Comparison of ENCODE assay signal across 16 mouse cellular contexts in genomic region chr3:156628594-156628993, GRCm38 (mm10).
"Had no signal": no experiment of that assay in that cellular context is flagged by ENCODE, and none has a peak within 500 bp of the region (broad histone marks: within the 10 kb centered on the region; RNA-seq: fewer than 3 reads in every experiment).

No protein-coding gene starts in this region.

- ATAC-seq: liver, embryonic 12.5 days had no signal

- H3K9ac ChIP-seq: limb, embryonic 15.5 days; liver, embryonic 12.5 days; lung, embryonic 14.5 days; neural tube, embryonic 12.5 days had no signal

- H3K4me2 ChIP-seq: limb, embryonic 15.5 days; liver, embryonic 12.5 days; lung, embryonic 14.5 days; neural tube, embryonic 12.5 days had no signal

- DNase-seq: kidney, adult 8-10 months; kidney, postnatal 25 days; layer of hippocampus, adult 9-11 months; layer of hippocampus, postnatal 36 days; lung, embryonic 14.5 days; lung, postnatal 10 days; lung, postnatal 4 days; right cerebral cortex, postnatal 4 days; spleen, adult 18-20 months; thymus, adult 18-20 months; thymus, postnatal 14 days had no signal

- H3K27me3 ChIP-seq: limb, embryonic 15.5 days; liver, embryonic 12.5 days; neural tube, embryonic 12.5 days had no signal

- H3K27ac ChIP-seq: limb, embryonic 15.5 days; liver, embryonic 12.5 days; midbrain, embryonic 10.5 days; neural tube, embryonic 12.5 days had no signal

- H3K36me3 ChIP-seq: limb, embryonic 15.5 days; liver, embryonic 12.5 days; midbrain, embryonic 10.5 days; neural tube, embryonic 12.5 days had no signal

- H3K4me3 ChIP-seq: limb, embryonic 15.5 days; liver, embryonic 12.5 days; midbrain, embryonic 10.5 days; myocyte; neural tube, embryonic 12.5 days had no signal

- H3K4me1 ChIP-seq: limb, embryonic 15.5 days; liver, embryonic 12.5 days; neural tube, embryonic 12.5 days had no signal

- H3K9me3 ChIP-seq: limb, embryonic 15.5 days; liver, embryonic 12.5 days; midbrain, embryonic 10.5 days; neural tube, embryonic 12.5 days had no signal
